Mouse (Mus musculus): ENCODE results near the gene Gtf2f2.

The Gtf2f2 gene

GRCm38 (mm10) chr14:75866706-75867333 lies 143.8 kb downstream of the Gtf2f2 start:
- in situ Hi-C loops (cut with MboI, MseI) = no loop called here

GRCm38 (mm10) chr14:75863549-75864409 lies 146.9 kb downstream of the Gtf2f2 start:
- in situ Hi-C loops (cut with MboI, MseI) = no loop called here

GRCm38 (mm10) chr14:75862701-75863100 lies 148.0 kb downstream of the Gtf2f2 start:
- in situ Hi-C loops (cut with MboI, MseI) = no loop called here

- in situ Hi-C loops (cut with MboI, MseI) = no loop called here
These were observed 151.0 kb downstream of the Gtf2f2 start for GRCm38 (mm10) chr14:75859619-75860018.

- in situ Hi-C loops (cut with MboI, MseI) = no loop called here
These were observed 152.5 kb downstream of the Gtf2f2 start for GRCm38 (mm10) chr14:75858181-75858580.

GRCm38 (mm10) chr14:75855263-75855992 lies 155.2 kb downstream of the Gtf2f2 start:
- in situ Hi-C loops (cut with MboI, MseI) = no loop called here

- in situ Hi-C loops (cut with MboI, MseI) = no loop called here
These were observed 158.6 kb downstream of the Gtf2f2 start for GRCm38 (mm10) chr14:75852016-75852415.

- in situ Hi-C loops (cut with MboI, MseI) = no loop called here
These were observed 159.8 kb downstream of the Gtf2f2 start for GRCm38 (mm10) chr14:75850819-75851218.

GRCm38 (mm10) chr14:75849842-75850568 lies 160.7 kb downstream of the Gtf2f2 start:
- in situ Hi-C loops (cut with MboI, MseI) = no loop called here

GRCm38 (mm10) chr14:75849236-75849635 lies 161.4 kb downstream of the Gtf2f2 start:
- in situ Hi-C loops (cut with MboI, MseI) = no loop called here

- in situ Hi-C loops (cut with MboI, MseI) = no loop called here
These were observed 162.2 kb downstream of the Gtf2f2 start for GRCm38 (mm10) chr14:75848482-75848881.

- in situ Hi-C loops (cut with MboI, MseI) = no loop called here
These were observed 163.0 kb downstream of the Gtf2f2 start for GRCm38 (mm10) chr14:75847669-75848068.
